21 mouse cellular contexts compared by ENCODE assay signal in the genomic region with DNA sequence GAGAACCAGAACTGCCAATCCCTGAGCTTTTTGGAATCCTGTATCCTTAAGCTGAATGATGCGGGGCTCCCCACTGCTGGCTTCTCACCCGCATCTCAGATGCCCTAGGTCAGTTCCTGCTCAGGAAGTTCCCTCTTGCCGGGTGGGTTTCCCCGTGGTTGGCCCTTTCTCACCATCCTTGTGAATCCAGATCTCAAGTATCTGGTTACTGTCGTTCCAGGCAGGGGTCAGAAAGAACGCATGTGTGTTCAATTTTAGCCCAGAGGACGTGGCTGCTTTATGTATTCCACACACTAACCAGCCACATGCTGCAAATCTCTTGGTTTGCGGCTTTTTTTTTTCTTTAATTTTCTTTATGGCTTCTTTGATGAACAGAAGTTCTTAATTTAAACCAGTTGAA. TPM values are rescaled to one million over a fixed set of nuclear protein-coding genes. Genes with fewer than 3 reads are reported as not detected.
DNase-seq lines count a peak whose midpoint lies in the region; ATAC-seq and TF ChIP-seq lines count a peak whose summit lies in the region.
"Had no signal": no experiment of that assay in that cellular context is flagged by ENCODE, and none has a peak within 500 bp of the region (broad histone marks: within the 10 kb centered on the region; RNA-seq: fewer than 3 reads in every experiment).

No protein-coding gene starts in this region.

- peaks cover 9% of the 10 kb centered on the region; the same call in 1 of the 2 replicates for H3K27me3 ChIP-seq in midbrain, embryonic 13.5 days
- no peaks in the 10 kb centered on the region for H3K27me3 ChIP-seq in midbrain, postnatal 0 days (ENCODE audit: insufficient read depth, low read length)
- H3K27me3 ChIP-seq in embryonic facial prominence, embryonic 12.5 days, result no peaks in the 10 kb centered on the region
- no peaks in the 10 kb centered on the region for H3K27me3 ChIP-seq in hindbrain, embryonic 16.5 days (replicated peaks; ENCODE audit: control insufficient read depth, insufficient read depth, low read length)
- H3K27me3 ChIP-seq in neural tube, embryonic 13.5 days, result peaks cover 6% of the 10 kb centered on the region
- H3K27me3 ChIP-seq: neural tube, embryonic 12.5 days had no signal

- TF ChIP-seq CTCF in midbrain, postnatal 0 days (IDR thresholded peaks at IDR 0.05), result no peak

- H3K9ac ChIP-seq in midbrain, embryonic 13.5 days (replicated peaks), result 0 out of 2 replicates have a peak overlapping the region, but pooled peaks have one; percentile 8
- H3K9ac ChIP-seq in midbrain, postnatal 0 days (replicated peaks; ENCODE audit: low read length, poor library complexity, severe bottlenecking), result no peak overlapping the region
- no peak overlapping the region for H3K9ac ChIP-seq in embryonic facial prominence, embryonic 12.5 days
- H3K9ac ChIP-seq in hindbrain, embryonic 16.5 days (ENCODE audit: low read depth, low read length), result no peak overlapping the region
- 0 out of 2 replicates have a peak overlapping the region, but pooled peaks have one; percentile 17 for H3K9ac ChIP-seq in neural tube, embryonic 13.5 days
- H3K9ac ChIP-seq: liver, embryonic 13.5 days; neural tube, embryonic 12.5 days had no signal

- H3K4me3 ChIP-seq in midbrain, embryonic 13.5 days (replicated peaks), result no peak overlapping the region
- no peak overlapping the region for H3K4me3 ChIP-seq in midbrain, postnatal 0 days (ENCODE audit: low read depth, low read length)
- H3K4me3 ChIP-seq in embryonic facial prominence, embryonic 12.5 days, result no peak overlapping the region
- H3K4me3 ChIP-seq in hindbrain, embryonic 16.5 days (ENCODE audit: low read length), result no peak overlapping the region
- H3K4me3 ChIP-seq in neural tube, embryonic 13.5 days, result no peak overlapping the region
- H3K4me3 ChIP-seq: heart, embryonic 10.5 days; liver, embryonic 13.5 days; megakaryocyte, embryonic 14.5 days; neural tube, embryonic 12.5 days had no signal

- no peak overlapping the region for H3K27ac ChIP-seq in midbrain, embryonic 13.5 days
- H3K27ac ChIP-seq in midbrain, postnatal 0 days (ENCODE audit: low read depth, low read length), result no peak overlapping the region
- peak overlapping the region; percentile 77; the same call in 1 of the 2 replicates for H3K27ac ChIP-seq in embryonic facial prominence, embryonic 12.5 days
- no peak overlapping the region for H3K27ac ChIP-seq in hindbrain, embryonic 16.5 days (ENCODE audit: low read depth, low read length)
- H3K27ac ChIP-seq in neural tube, embryonic 13.5 days (replicated peaks), result peak overlapping the region; percentile 6; the same call in 1 of the 2 replicates
- H3K27ac ChIP-seq: heart, embryonic 10.5 days; liver, embryonic 13.5 days; neural tube, embryonic 12.5 days had no signal

- H3K36me3 ChIP-seq in midbrain, embryonic 13.5 days, result peaks cover 10% of the 10 kb centered on the region
- no peaks in the 10 kb centered on the region; the same call in none of the 2 replicates for H3K36me3 ChIP-seq in midbrain, postnatal 0 days (ENCODE audit: insufficient read depth, low read length)
- H3K36me3 ChIP-seq in embryonic facial prominence, embryonic 12.5 days, result no peaks in the 10 kb centered on the region
- peaks cover 4% of the 10 kb centered on the region; the same call in 1 of the 2 replicates for H3K36me3 ChIP-seq in hindbrain, embryonic 16.5 days (ENCODE audit: control insufficient read depth, insufficient read depth, low read length)
- peaks cover 7% of the 10 kb centered on the region for H3K36me3 ChIP-seq in neural tube, embryonic 13.5 days
- H3K36me3 ChIP-seq: heart, embryonic 10.5 days; liver, embryonic 13.5 days had no signal

- no peak for DNase-seq in midbrain, postnatal 0 days (ENCODE audit: low spot score)
- DNase-seq in natural killer cell, adult 2 months (ENCODE audit: low spot score in 2 of 2), result no peak
- DNase-seq in c-Kit-positive CD71-positive TER-119-positive erythroid progenitor cells, embryonic 14.5 days (ENCODE audit: low spot score), result no peak
- DNase-seq: adrenal gland, postnatal 10 days; cerebellum, adult 9-10 months; gastrocnemius, postnatal 36 days; kidney, adult 11 months; kidney, postnatal 25 days; layer of hippocampus, adult 9-11 months; liver, embryonic 13.5 days; thymus, adult 18-20 months had no signal

- no peak for ATAC-seq in midbrain, embryonic 13.5 days
- no peak for ATAC-seq in midbrain, postnatal 0 days (ENCODE audit: low FRiP score)
- ATAC-seq in embryonic facial prominence, embryonic 12.5 days (ENCODE audit: insufficient number of reproducible peaks, insufficient read depth, low FRiP score, low TSS enrichment), result no peak
- 0 out of 2 replicates have a peak, but pooled peaks have one; percentile 13 for ATAC-seq in hindbrain, embryonic 16.5 days
- no peak for ATAC-seq in neural tube, embryonic 13.5 days (ENCODE audit: low read depth)
- ATAC-seq: lung, postnatal 0 days had no signal

- H3K4me2 ChIP-seq in midbrain, embryonic 13.5 days (replicated peaks), result no peak overlapping the region
- H3K4me2 ChIP-seq in midbrain, postnatal 0 days (ENCODE audit: low read depth, low read length, poor library complexity, severe bottlenecking), result no peak overlapping the region
- H3K4me2 ChIP-seq in embryonic facial prominence, embryonic 12.5 days (replicated peaks), result peak overlapping the region; percentile 9; the same call in 1 of the 2 replicates
- 0 out of 2 replicates have a peak overlapping the region, but pooled peaks have one; percentile 2 for H3K4me2 ChIP-seq in hindbrain, embryonic 16.5 days (ENCODE audit: low read length)
- no peak overlapping the region for H3K4me2 ChIP-seq in neural tube, embryonic 13.5 days
- H3K4me2 ChIP-seq: liver, embryonic 13.5 days; neural tube, embryonic 12.5 days had no signal

- no peaks in the 10 kb centered on the region for H3K9me3 ChIP-seq in midbrain, embryonic 13.5 days
- no peaks in the 10 kb centered on the region for H3K9me3 ChIP-seq in midbrain, postnatal 0 days (ENCODE audit: low read length)
- no peaks in the 10 kb centered on the region for H3K9me3 ChIP-seq in embryonic facial prominence, embryonic 12.5 days
- no peaks in the 10 kb centered on the region for H3K9me3 ChIP-seq in hindbrain, embryonic 16.5 days (ENCODE audit: control insufficient read depth, low read length)
- no peaks in the 10 kb centered on the region for H3K9me3 ChIP-seq in neural tube, embryonic 13.5 days
- H3K9me3 ChIP-seq: heart, embryonic 10.5 days; liver, embryonic 13.5 days; megakaryocyte, embryonic 14.5 days; neural tube, embryonic 12.5 days had no signal

- H3K4me1 ChIP-seq in midbrain, embryonic 13.5 days (replicated peaks), result peaks cover 10% of the 10 kb centered on the region
- peaks cover 7% of the 10 kb centered on the region for H3K4me1 ChIP-seq in midbrain, postnatal 0 days (ENCODE audit: insufficient read depth, low read length)
- peaks cover 7% of the 10 kb centered on the region for H3K4me1 ChIP-seq in embryonic facial prominence, embryonic 12.5 days
- peaks cover 8% of the 10 kb centered on the region for H3K4me1 ChIP-seq in hindbrain, embryonic 16.5 days (ENCODE audit: control insufficient read depth, insufficient read depth, low read depth, low read length)
- H3K4me1 ChIP-seq in neural tube, embryonic 13.5 days (replicated peaks), result peaks cover 9% of the 10 kb centered on the region
- H3K4me1 ChIP-seq: liver, embryonic 13.5 days; megakaryocyte, embryonic 14.5 days had no signal

- 27% methylated on average over 8 of the region's 8 CpGs for WGBS in midbrain, embryonic 13.5 days
- 7% methylated on average over 8 of the region's 8 CpGs for WGBS in midbrain, postnatal 0 days
- WGBS in embryonic facial prominence, embryonic 12.5 days, result 4% methylated on average over 8 of the region's 8 CpGs
- WGBS in hindbrain, embryonic 16.5 days, result 27% methylated on average over 8 of the region's 8 CpGs
- WGBS in neural tube, embryonic 13.5 days, result 30% methylated on average over 8 of the region's 8 CpGs

RNA-seq across cellular contexts. Expression of gene 1110017D15Rik, which starts 3.4 kb away (rescaled TPM):
- polyA plus RNA-seq in midbrain, embryonic 13.5 days (2015; fragmentation: Nextera tagmentation; extraction: Ambion mirVana), result 8.3 and 8.5 TPM in 2 replicates
- total RNA-seq in midbrain, postnatal 0 days (2014; rRNA removed), result 10.9 and 11.8 TPM in 2 replicates
- polyA plus RNA-seq in midbrain, postnatal 0 days (2015; fragmentation: Nextera tagmentation; extraction: Ambion mirVana), result 18.1 and 20.7 TPM in 2 replicates
- 2.8 and 3.7 TPM in 2 replicates for polyA plus RNA-seq in embryonic facial prominence, embryonic 12.5 days (2016; fragmentation: Nextera tagmentation; extraction: Ambion mirVana)
- 17.9 and 21.7 TPM in 2 replicates for polyA plus RNA-seq in hindbrain, embryonic 16.5 days (2015; fragmentation: Nextera tagmentation; extraction: Ambion mirVana)
- polyA plus RNA-seq in neural tube, embryonic 13.5 days (2015; fragmentation: Nextera tagmentation; extraction: Ambion mirVana), result 6.8 and 8.7 TPM in 2 replicates
- total RNA-seq: heart, postnatal 25 days; MEL had no signal
- polyA plus RNA-seq: liver, embryonic 13.5 days had no signal

RNA-seq across cellular contexts. Expression of gene AI464131, which starts 10.8 kb away (rescaled TPM):
- 5.5 and 5.7 TPM in 2 replicates for polyA plus RNA-seq in midbrain, embryonic 13.5 days (2015; fragmentation: Nextera tagmentation; extraction: Ambion mirVana)
- 40.5 and 46.0 TPM in 2 replicates for total RNA-seq in midbrain, postnatal 0 days (2014; rRNA removed)
- 15.7 and 18.1 TPM in 2 replicates for polyA plus RNA-seq in midbrain, postnatal 0 days (2015; fragmentation: Nextera tagmentation; extraction: Ambion mirVana)
- 8.5 and 9.5 TPM in 2 replicates for polyA plus RNA-seq in embryonic facial prominence, embryonic 12.5 days (2016; fragmentation: Nextera tagmentation; extraction: Ambion mirVana)
- polyA plus RNA-seq in hindbrain, embryonic 16.5 days (2015; fragmentation: Nextera tagmentation; extraction: Ambion mirVana), result 18.4 and 19.5 TPM in 2 replicates
- 5.7 and 6.5 TPM in 2 replicates for polyA plus RNA-seq in neural tube, embryonic 13.5 days (2015; fragmentation: Nextera tagmentation; extraction: Ambion mirVana)

RNA-seq across cellular contexts. Expression of gene Nudt2, which starts 48.8 kb away (rescaled TPM):
- polyA plus RNA-seq in midbrain, embryonic 13.5 days (2015; fragmentation: Nextera tagmentation; extraction: Ambion mirVana), result 62.0 and 62.7 TPM in 2 replicates
- 28.3 and 41.0 TPM in 2 replicates for total RNA-seq in midbrain, postnatal 0 days (2014; rRNA removed)
- polyA plus RNA-seq in midbrain, postnatal 0 days (2015; fragmentation: Nextera tagmentation; extraction: Ambion mirVana), result 70.7 and 79.9 TPM in 2 replicates
- 53.4 and 53.5 TPM in 2 replicates for polyA plus RNA-seq in embryonic facial prominence, embryonic 12.5 days (2016; fragmentation: Nextera tagmentation; extraction: Ambion mirVana)
- polyA plus RNA-seq in hindbrain, embryonic 16.5 days (2015; fragmentation: Nextera tagmentation; extraction: Ambion mirVana), result 74.1 and 76.8 TPM in 2 replicates
- 57.0 and 62.7 TPM in 2 replicates for polyA plus RNA-seq in neural tube, embryonic 13.5 days (2015; fragmentation: Nextera tagmentation; extraction: Ambion mirVana)

RNA-seq across cellular contexts. Expression of gene Kif24, which starts 49.0 kb away (rescaled TPM):
- polyA plus RNA-seq in midbrain, embryonic 13.5 days (2015; fragmentation: Nextera tagmentation; extraction: Ambion mirVana), result 5.2 and 6.3 TPM in 2 replicates
- total RNA-seq in midbrain, postnatal 0 days (2014; rRNA removed), result 2.7 and 4.9 TPM in 2 replicates
- 1.4 TPM in 2 replicates for polyA plus RNA-seq in midbrain, postnatal 0 days (2015; fragmentation: Nextera tagmentation; extraction: Ambion mirVana)
- polyA plus RNA-seq in embryonic facial prominence, embryonic 12.5 days (2016; fragmentation: Nextera tagmentation; extraction: Ambion mirVana), result 10.9 and 11.7 TPM in 2 replicates
- polyA plus RNA-seq in hindbrain, embryonic 16.5 days (2015; fragmentation: Nextera tagmentation; extraction: Ambion mirVana), result 2.4 and 2.8 TPM in 2 replicates
- polyA plus RNA-seq in neural tube, embryonic 13.5 days (2015; fragmentation: Nextera tagmentation; extraction: Ambion mirVana), result 2.3 and 2.8 TPM in 2 replicates

RNA-seq across cellular contexts. Expression of gene Fam219a, which starts 55.6 kb away (rescaled TPM):
- 13.1 and 18.8 TPM in 2 replicates for polyA plus RNA-seq in midbrain, embryonic 13.5 days (2015; fragmentation: Nextera tagmentation; extraction: Ambion mirVana)
- total RNA-seq in midbrain, postnatal 0 days (2014; rRNA removed), result 125 and 130 TPM in 2 replicates
- polyA plus RNA-seq in midbrain, postnatal 0 days (2015; fragmentation: Nextera tagmentation; extraction: Ambion mirVana), result 20.5 and 24.1 TPM in 2 replicates
- 4.1 and 5.3 TPM in 2 replicates for polyA plus RNA-seq in embryonic facial prominence, embryonic 12.5 days (2016; fragmentation: Nextera tagmentation; extraction: Ambion mirVana)
- polyA plus RNA-seq in hindbrain, embryonic 16.5 days (2015; fragmentation: Nextera tagmentation; extraction: Ambion mirVana), result 14.2 and 14.8 TPM in 2 replicates
- polyA plus RNA-seq in neural tube, embryonic 13.5 days (2015; fragmentation: Nextera tagmentation; extraction: Ambion mirVana), result 14.7 and 18.8 TPM in 2 replicates

Comparison
In these comparisons a context has a peak if more than half of its experiments do, and no peak if none do; other contexts are left out.
1. H3K9ac ChIP-seq: peak in midbrain, embryonic 13.5 days (single experiment) and neural tube, embryonic 13.5 days (single experiment); none in midbrain, postnatal 0 days (single experiment), embryonic facial prominence, embryonic 12.5 days (single experiment) and hindbrain, embryonic 16.5 days (single experiment).
2. H3K27ac ChIP-seq: peak in embryonic facial prominence, embryonic 12.5 days (single experiment) and neural tube, embryonic 13.5 days (single experiment); none in midbrain, embryonic 13.5 days (single experiment), midbrain, postnatal 0 days (single experiment) and hindbrain, embryonic 16.5 days (single experiment).
3. H3K4me2 ChIP-seq: peak in embryonic facial prominence, embryonic 12.5 days (single experiment) and hindbrain, embryonic 16.5 days (single experiment); none in midbrain, embryonic 13.5 days (single experiment), midbrain, postnatal 0 days (single experiment) and neural tube, embryonic 13.5 days (single experiment).